Mouse (Mus musculus): Measurements from ENCODE around the gene Ankra2. TPM values are rescaled to one million over a fixed set of nuclear protein-coding genes. Genes with fewer than 3 reads are reported as not detected.

Gene Ankra2
- polyA plus RNA-seq, 1 experiment from 2014 or later: 62.5 TPM

- Histone ChIP-seq H3K36me3 (no peaks in the 10 kb centered on the region), H3K9ac (replicated peaks) (no peak overlapping the region), H3K4me2 (replicated peaks) (peak overlapping the region; percentile 21; the same call in 1 of the 2 replicates), H3K27ac (replicated peaks) (no peak overlapping the region), H3K4me3 (peak overlapping the region; percentile 7), H3K27me3 (no peaks in the 10 kb centered on the region), H3K9me3 (no peaks in the 10 kb centered on the region), H3K4me1 (0 out of 2 replicates have a peak, but pooled peaks cover 3% of the 10 kb centered on the region)
- ATAC-seq (replicated peaks): peak; percentile 80
- WGBS: 49% methylated on average over 21 of the region's 21 CpGs
Observed at GRCm38 (mm10) chr13:98298833-98299758, 36.2 kb downstream of the Ankra2 start.

DNA sequence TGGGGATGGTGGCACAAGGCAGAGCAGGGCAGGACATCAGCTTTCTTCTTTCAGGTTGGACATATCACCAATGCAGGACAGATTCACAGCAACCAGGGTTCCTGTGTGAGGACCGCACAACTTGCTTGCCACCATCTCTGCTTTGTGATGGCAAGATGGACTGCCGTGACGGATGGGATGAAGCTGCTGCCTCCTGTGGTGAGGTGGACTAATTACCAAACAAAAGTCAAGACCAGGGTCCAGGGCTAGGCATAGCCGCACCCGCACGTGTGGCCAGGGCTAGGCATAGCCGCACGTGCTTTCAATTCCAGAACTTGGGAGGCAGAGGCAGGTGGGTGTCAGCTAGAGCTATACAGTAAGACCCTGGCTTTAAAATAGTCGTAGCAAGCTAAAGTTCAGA is 42.4 kb downstream of the Ankra2 start:
- H3K36me3 ChIP-seq: peaks cover 21% of the 10 kb centered on the region
- peaks cover 7% of the 10 kb centered on the region; the same call in 1 of the 2 replicates for H3K4me1 ChIP-seq
- no peak overlapping the region for H3K4me2 ChIP-seq (replicated peaks)
- no peak overlapping the region for H3K27ac ChIP-seq (replicated peaks)
- 88% methylated on average over 9 of the region's 9 CpGs for WGBS
- no peaks in the 10 kb centered on the region for H3K27me3 ChIP-seq
- H3K9ac ChIP-seq (replicated peaks): no peak overlapping the region
- H3K9me3 ChIP-seq: no peaks in the 10 kb centered on the region
- no peak for ATAC-seq (replicated peaks)
- H3K4me3 ChIP-seq: no peak overlapping the region

DNA sequence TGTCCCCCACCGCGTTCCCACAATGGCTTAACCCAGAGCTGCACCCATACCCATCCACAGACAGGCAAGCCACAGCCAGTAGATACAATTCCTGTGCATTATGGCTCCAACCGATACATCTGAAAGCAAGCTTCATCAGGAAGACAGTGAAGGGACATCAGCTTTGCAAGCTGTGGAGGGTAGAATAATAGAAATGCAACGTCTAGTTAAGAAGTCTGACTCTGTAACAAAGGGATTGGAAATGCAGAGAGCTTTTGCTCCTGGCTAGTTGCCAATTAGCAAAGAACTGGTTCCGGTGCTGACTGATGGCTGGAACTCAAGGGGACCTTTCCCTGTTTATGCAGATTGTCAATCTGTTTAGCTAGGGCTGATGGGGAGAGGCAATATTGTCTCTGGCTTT is 43.5 kb downstream of the Ankra2 start:
- peak overlapping the region; percentile 59 for H3K27ac ChIP-seq (replicated peaks)
- no peak overlapping the region for H3K9ac ChIP-seq (replicated peaks)
- 22% methylated on average over 5 of the region's 5 CpGs for WGBS
- no peak overlapping the region for H3K4me2 ChIP-seq (replicated peaks)
- H3K27me3 ChIP-seq: no peaks in the 10 kb centered on the region
- ATAC-seq (replicated peaks): 0 out of 2 replicates have a peak, but pooled peaks have one; percentile 44
- H3K36me3 ChIP-seq: peaks cover 32% of the 10 kb centered on the region
- no peak overlapping the region for H3K4me3 ChIP-seq
- peaks cover 7% of the 10 kb centered on the region; the same call in 1 of the 2 replicates for H3K4me1 ChIP-seq
- H3K9me3 ChIP-seq: no peaks in the 10 kb centered on the region

DNA sequence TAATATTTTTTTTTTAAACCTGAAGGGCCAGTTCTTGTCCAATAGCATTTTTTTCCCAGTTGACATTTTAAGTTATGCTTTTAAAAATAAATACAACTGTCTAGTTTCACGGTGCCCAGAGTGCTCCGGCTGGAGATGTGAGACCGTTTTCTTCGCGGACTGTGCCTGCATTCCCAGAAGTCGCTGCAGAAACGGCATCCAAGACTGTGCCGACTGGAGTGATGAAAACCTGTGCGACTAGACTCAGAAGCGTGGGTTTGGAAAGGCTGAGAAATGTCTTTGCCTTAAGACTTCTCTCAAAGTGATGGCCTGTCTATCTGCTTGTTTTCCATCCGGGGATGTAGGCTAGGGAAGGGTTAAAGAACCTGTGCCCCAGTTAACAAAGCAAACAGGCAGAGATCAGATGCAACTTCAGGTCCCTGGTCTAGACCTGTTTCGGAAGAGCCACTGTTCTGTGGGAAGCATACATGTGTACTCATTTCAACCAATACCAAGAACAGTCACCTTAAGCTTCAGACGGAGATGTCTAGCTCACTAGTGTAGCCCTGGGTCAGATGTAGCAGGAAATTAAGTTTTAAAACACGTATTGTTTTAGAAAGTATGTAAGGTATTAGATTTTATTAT is 44.1 kb downstream of the Ankra2 start:
- ATAC-seq (replicated peaks): no peak
- no peaks in the 10 kb centered on the region for H3K27me3 ChIP-seq
- peaks cover 7% of the 10 kb centered on the region; the same call in 1 of the 2 replicates for H3K4me1 ChIP-seq
- no peak overlapping the region for H3K4me3 ChIP-seq
- H3K4me2 ChIP-seq (replicated peaks): no peak overlapping the region
- H3K27ac ChIP-seq (replicated peaks): peak overlapping the region; percentile 49
- H3K36me3 ChIP-seq: peaks cover 38% of the 10 kb centered on the region
- H3K9ac ChIP-seq (replicated peaks): no peak overlapping the region
- H3K9me3 ChIP-seq: no peaks in the 10 kb centered on the region
- 56% methylated on average over 14 of the region's 14 CpGs for WGBS

GRCm38 (mm10) chr13:98308004-98308403 is 45.1 kb downstream of the Ankra2 start:
- Histone ChIP-seq H3K4me3 (no peak overlapping the region), H3K9ac (replicated peaks) (no peak overlapping the region), H3K27ac (replicated peaks) (no peak overlapping the region), H3K36me3 (peaks cover 46% of the 10 kb centered on the region), H3K4me2 (replicated peaks) (no peak overlapping the region), H3K4me1 (peaks cover 7% of the 10 kb centered on the region; the same call in 1 of the 2 replicates), H3K27me3 (no peaks in the 10 kb centered on the region), H3K9me3 (no peaks in the 10 kb centered on the region)
- no peak for ATAC-seq (replicated peaks)
- WGBS: 73% methylated on average over 5 of the region's 5 CpGs

DNA sequence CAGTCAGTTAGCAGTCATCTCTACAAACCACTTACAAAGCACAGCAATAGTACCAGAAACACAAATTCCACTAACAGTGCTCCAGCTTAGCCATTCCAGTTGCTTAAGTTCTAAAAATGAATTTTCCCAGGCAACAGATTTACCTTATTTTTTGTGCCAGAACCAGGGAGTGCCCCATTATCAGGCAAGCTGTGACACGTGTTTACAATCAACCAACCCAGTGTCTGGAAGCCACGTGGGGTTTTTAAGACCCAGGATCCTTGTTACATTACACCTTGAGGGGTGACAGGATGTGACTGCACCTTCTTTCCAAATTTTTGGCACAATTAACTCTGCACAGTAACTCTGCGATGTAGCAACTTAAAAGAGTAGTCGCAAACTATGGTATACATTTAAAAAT is 45.9 kb downstream of the Ankra2 start:
- Histone ChIP-seq H3K4me2 (replicated peaks) (no peak overlapping the region), H3K9ac (replicated peaks) (no peak overlapping the region), H3K4me3 (no peak overlapping the region), H3K4me1 (peaks cover 7% of the 10 kb centered on the region; the same call in 1 of the 2 replicates), H3K27ac (replicated peaks) (no peak overlapping the region), H3K9me3 (no peaks in the 10 kb centered on the region), H3K27me3 (no peaks in the 10 kb centered on the region), H3K36me3 (peaks cover 54% of the 10 kb centered on the region)
- ATAC-seq (replicated peaks): no peak
- WGBS: 82% methylated on average over 4 of the region's 4 CpGs

- Histone ChIP-seq H3K9me3 (no peaks in the 10 kb centered on the region), H3K4me3 (no peak overlapping the region), H3K27me3 (no peaks in the 10 kb centered on the region), H3K4me1 (peaks cover 22% of the 10 kb centered on the region), H3K27ac (replicated peaks) (no peak overlapping the region), H3K36me3 (peaks cover 61% of the 10 kb centered on the region), H3K4me2 (replicated peaks) (no peak overlapping the region), H3K9ac (replicated peaks) (no peak overlapping the region)
- WGBS: 97% methylated on average over 5 of the region's 5 CpGs
- no peak for ATAC-seq (replicated peaks)
Observed at GRCm38 (mm10) chr13:98311597-98311996, 48.7 kb downstream of the Ankra2 start.

DNA sequence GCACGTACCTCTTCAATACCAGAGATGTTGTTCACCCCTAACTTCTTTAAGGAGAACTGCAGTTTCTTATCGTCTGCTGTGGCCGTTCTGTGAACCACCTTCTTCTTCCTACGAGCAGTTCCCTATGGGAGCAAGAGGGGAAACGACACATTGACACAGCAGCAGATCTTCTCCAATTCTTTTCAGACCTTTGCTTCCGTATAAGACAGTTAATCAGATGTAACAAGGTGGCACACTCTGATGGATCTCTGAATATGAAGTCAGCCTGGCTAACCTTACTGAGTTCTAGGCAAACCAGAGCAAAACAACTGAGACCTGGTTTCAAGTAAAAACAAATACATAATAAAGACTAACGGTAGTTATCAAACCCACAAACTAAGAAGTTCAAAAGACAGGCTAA is 50.8 kb downstream of the Ankra2 start:
- peaks cover 53% of the 10 kb centered on the region for H3K36me3 ChIP-seq
- H3K9ac ChIP-seq (replicated peaks): no peak overlapping the region
- no peak overlapping the region for H3K4me3 ChIP-seq
- H3K4me2 ChIP-seq (replicated peaks): no peak overlapping the region
- no peaks in the 10 kb centered on the region for H3K27me3 ChIP-seq
- no peak overlapping the region for H3K27ac ChIP-seq (replicated peaks)
- no peaks in the 10 kb centered on the region for H3K9me3 ChIP-seq
- H3K4me1 ChIP-seq: peaks cover 26% of the 10 kb centered on the region
- 85% methylated on average over 7 of the region's 7 CpGs for WGBS
- ATAC-seq (replicated peaks): no peak

DNA sequence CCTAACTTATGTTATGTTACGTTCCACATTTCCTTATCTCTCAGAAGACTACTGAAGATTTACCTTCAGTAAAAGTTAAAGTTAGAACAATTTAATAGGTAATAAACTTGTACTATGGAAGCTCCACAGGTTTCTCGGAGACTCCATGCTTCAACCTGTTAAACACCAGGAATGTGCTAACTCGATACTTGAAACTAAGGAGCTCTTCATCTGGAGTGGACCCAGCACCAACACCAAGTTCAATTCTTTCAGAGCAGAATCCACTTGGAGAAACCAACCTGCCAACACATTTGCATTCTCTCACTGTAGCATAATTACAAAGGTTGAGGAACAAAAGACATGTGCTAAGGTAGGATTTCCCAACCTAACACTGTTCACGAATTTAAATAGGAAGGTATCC is 52.2 kb downstream of the Ankra2 start:
- H3K9me3 ChIP-seq: no peaks in the 10 kb centered on the region
- H3K9ac ChIP-seq (replicated peaks): no peak overlapping the region
- peaks cover 42% of the 10 kb centered on the region for H3K36me3 ChIP-seq
- H3K4me3 ChIP-seq: peak overlapping the region; percentile 98; the same call in 1 of the 2 replicates
- ATAC-seq (replicated peaks): no peak
- no peaks in the 10 kb centered on the region for H3K27me3 ChIP-seq
- 73% methylated on average over 4 of the region's 4 CpGs for WGBS
- H3K4me2 ChIP-seq (replicated peaks): peak overlapping the region; percentile 72; the same call in 1 of the 2 replicates
- peaks cover 26% of the 10 kb centered on the region for H3K4me1 ChIP-seq
- H3K27ac ChIP-seq (replicated peaks): no peak overlapping the region

DNA sequence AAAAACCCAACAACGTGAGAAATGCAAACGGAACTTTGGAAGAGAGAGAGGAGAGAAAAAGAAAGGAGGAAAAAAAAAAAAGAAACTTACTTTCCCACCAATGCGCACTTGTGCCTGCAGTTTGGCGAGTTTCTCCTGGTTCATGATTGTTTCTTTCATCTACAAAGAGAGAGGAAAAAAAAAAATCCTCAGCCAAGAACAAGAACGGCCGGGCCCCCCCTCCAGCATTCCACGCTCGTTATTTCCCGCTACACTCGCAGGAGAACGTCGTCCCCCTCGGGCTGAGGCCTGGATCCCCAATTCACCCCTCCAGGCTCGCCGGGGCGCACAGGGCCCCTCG is 53.2 kb downstream of the Ankra2 start:
- peak overlapping the region; percentile 91 for H3K27ac ChIP-seq (replicated peaks)
- ATAC-seq (replicated peaks): no peak
- WGBS: under 1% methylated on average over 17 of the region's 17 CpGs

DNA sequence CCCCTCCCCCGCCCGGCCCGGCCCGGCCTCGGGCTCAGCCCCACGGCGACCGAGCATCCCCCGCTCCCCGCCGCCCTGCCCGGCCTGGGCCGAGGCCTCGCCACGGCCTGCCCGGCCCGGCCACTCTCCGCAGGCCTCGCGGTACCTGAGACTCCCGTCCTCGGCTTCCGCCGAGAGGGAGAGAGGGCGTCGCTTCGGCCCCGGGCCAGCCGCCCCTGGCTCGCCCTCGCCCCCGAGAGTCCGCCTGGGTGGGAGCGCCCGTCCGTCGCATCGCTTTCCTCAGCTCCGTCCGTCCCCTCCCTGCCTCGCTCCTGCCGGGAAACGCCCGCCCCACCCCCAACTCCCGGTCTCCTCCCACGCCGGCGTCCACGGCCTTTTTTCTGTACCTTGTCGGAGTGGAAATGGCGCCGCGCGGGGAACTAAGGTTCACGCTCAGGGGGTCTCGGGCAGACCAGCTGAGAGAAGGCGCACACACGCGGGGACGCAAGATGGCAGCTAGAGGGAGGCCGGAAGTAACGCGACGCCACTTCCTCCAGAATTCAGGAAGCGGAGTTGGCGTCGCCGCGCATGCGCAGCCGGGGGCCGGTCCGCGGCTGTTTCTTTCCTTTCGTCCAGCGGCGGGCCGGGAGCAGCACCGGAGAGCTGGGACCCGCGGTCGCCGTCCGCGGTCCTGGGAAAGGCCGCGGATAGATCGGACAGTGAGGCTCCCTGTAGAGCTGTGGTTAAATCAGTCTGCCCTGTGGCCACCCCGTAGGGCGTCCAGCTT is 53.8 kb downstream of the Ankra2 start, which contains the start of gene Btf3:
TSS of gene Btf3 (minus strand) at position 527 of the 766 bp plus-strand sequence.
- Histone ChIP-seq H3K4me1 (peaks cover 26% of the 10 kb centered on the region), H3K4me3 (peak within 1 kb of the TSS; percentile 98), H3K27me3 (no peaks in the 10 kb centered on the region), H3K36me3 (peaks cover 26% of the 10 kb centered on the region), H3K9me3 (no peaks in the 10 kb centered on the region), H3K9ac (replicated peaks) (peak within 1 kb of the TSS; percentile 97), H3K27ac (replicated peaks) (peak within 1 kb of the TSS; percentile 91), H3K4me2 (replicated peaks) (peak within 1 kb of the TSS; percentile 72)
- under 1% methylated on average over 89 of the region's 90 CpGs for WGBS
- ATAC-seq (replicated peaks): peak; percentile 96

More for the DNA sequence above, 53.2 kb downstream of the Ankra2 start:
- peak overlapping the region; percentile 98 for H3K4me3 ChIP-seq
- peak overlapping the region; percentile 97 for H3K9ac ChIP-seq (replicated peaks)
- peak overlapping the region; percentile 72 for H3K4me2 ChIP-seq (replicated peaks)
- H3K9me3 ChIP-seq: no peaks in the 10 kb centered on the region
- peaks cover 26% of the 10 kb centered on the region for H3K4me1 ChIP-seq
- H3K27me3 ChIP-seq: no peaks in the 10 kb centered on the region
- H3K36me3 ChIP-seq: peaks cover 32% of the 10 kb centered on the region

Data from forebrain, embryonic 15.5 days (tissue).